Mouse (Mus musculus) embryonic facial prominence, embryonic 14.5 days (tissue): ENCODE measurements around the gene Tusc2. TPM values are rescaled to one million over a fixed set of nuclear protein-coding genes. Genes with fewer than 3 reads are reported as not detected.

ENCODE experiments used
- ATAC-seq: fragments of 200-750 bp; cut with Nextera tagmentation; 2 replicates; pipeline ENCODE4 v1.8.0; 2017; ENCODE audit warnings: low read depth, moderate number of reproducible peaks, moderate TSS enrichment
- DNase-seq: peaks from one replicate; pipeline ENCODE4 v3.0.0-alpha.2; 2015; ENCODE audit warnings: low spot score
- H3K27ac ChIP-seq: fragments of 300-500 bp; sonication (generic); replicated peaks from 2 replicates; pipeline ENCODE4 v1.5.1; 2014; ENCODE audit warnings: low read depth, mild to moderate bottlenecking, low read length, moderate library complexity
- H3K27me3 ChIP-seq: fragments of 300-500 bp; sonication (generic); replicated peaks from 2 replicates; pipeline ENCODE4 v1.6.1; 2014; ENCODE audit warnings: low read length; ENCODE audit not compliant: control insufficient read depth, insufficient read depth
- H3K36me3 ChIP-seq: fragments of 300-500 bp; sonication (generic); 2 replicates; pipeline ENCODE4 v1.6.1; 2014; ENCODE audit warnings: low read length, mixed read lengths; ENCODE audit not compliant: control insufficient read depth, insufficient read depth
- H3K4me1 ChIP-seq: fragments of 300-500 bp; sonication (generic); 2 replicates; pipeline ENCODE4 v1.6.1; 2014; ENCODE audit warnings: antibody characterized with exemption, low read length; ENCODE audit not compliant: control insufficient read depth, insufficient read depth
- H3K4me2 ChIP-seq: fragments of 300-500 bp; sonication (generic); 2 replicates; pipeline ENCODE4 v1.6.1; 2014; ENCODE audit warnings: low read depth, mild to moderate bottlenecking, low read length, moderate library complexity, mixed read lengths
- H3K4me3 ChIP-seq: fragments of 300-500 bp; sonication (generic); 2 replicates; pipeline ENCODE4 v1.5.1; 2014; ENCODE audit warnings: low read depth, mild to moderate bottlenecking, low read length
- H3K9ac ChIP-seq: fragments of 300-500 bp; sonication (generic); 2 replicates; pipeline ENCODE4 v1.6.1; 2014; ENCODE audit warnings: low read depth, mild to moderate bottlenecking, low read length, moderate library complexity, mixed read lengths
- H3K9me3 ChIP-seq: fragments of 300-500 bp; sonication (generic); 2 replicates; pipeline ENCODE4 v1.6.1; 2016; ENCODE audit warnings: low read length; ENCODE audit not compliant: control insufficient read depth
- WGBS: fragments of 180-500 bp; shearing (Covaris S2); extraction: QIAGEN DNeasy Blood & Tissue Kit; methylation state at CpG from one replicate; pipeline ENCODE4 v1.1.7; 2014; 5-methylcytosine and 5-hydroxymethylcytosine counted together
- polyA plus RNA-seq: library from polyadenylated mRNA; unstranded; fragments of >200 nt; fragmentation: Nextera tagmentation; extraction: Ambion mirVana; gene quantifications from 2 replicates; pipeline ENCODE4 v1.2.1, GENCODE M21; 2014

The Tusc2 gene
- polyA plus RNA-seq, 1 experiment from 2014 or later, result 43.1 TPM

- H3K9ac ChIP-seq, result peak overlapping the region; percentile 72
- 40% methylated on average over 8 of the region's 8 CpGs for WGBS
- no peak for ATAC-seq
Measured at GRCm38 (mm10) chr9:107542721-107543120, 20.3 kb upstream of the Tusc2 start.

GRCm38 (mm10) chr9:107543299-107543698 lies 19.8 kb upstream of the Tusc2 start:
- WGBS, result 89% methylated on average over 11 of the region's 11 CpGs
- Histone ChIP-seq H3K9me3 (no peaks in the 10 kb centered on the region), H3K4me2 (no peak overlapping the region), H3K36me3 (peaks cover 37% of the 10 kb centered on the region), H3K27me3 (no peaks in the 10 kb centered on the region), H3K9ac (no peak overlapping the region), H3K4me3 (no peak overlapping the region), H3K4me1 (peaks cover 23% of the 10 kb centered on the region), H3K27ac (no peak overlapping the region)
- ATAC-seq, result no peak
- DNase-seq, result no peak

More at GRCm38 (mm10) chr9:107542721-107543120, 20.3 kb upstream of the Tusc2 start:
- Histone ChIP-seq H3K4me1 (peaks cover 23% of the 10 kb centered on the region), H3K9me3 (no peaks in the 10 kb centered on the region), H3K36me3 (peaks cover 42% of the 10 kb centered on the region), H3K4me2 (peak overlapping the region; percentile 92), H3K4me3 (peak overlapping the region; percentile 71), H3K27ac (no peak overlapping the region), H3K27me3 (no peaks in the 10 kb centered on the region)
- no peak for DNase-seq

- 95% methylated on average over 17 of the region's 17 CpGs for WGBS
- Histone ChIP-seq H3K27me3 (no peaks in the 10 kb centered on the region), H3K9ac (no peak overlapping the region), H3K4me3 (no peak overlapping the region), H3K36me3 (peaks cover 27% of the 10 kb centered on the region), H3K9me3 (no peaks in the 10 kb centered on the region), H3K27ac (no peak overlapping the region), H3K4me2 (no peak overlapping the region), H3K4me1 (peaks cover 23% of the 10 kb centered on the region)
- ATAC-seq (no peak), DNase-seq (no peak)
Measured at GRCm38 (mm10) chr9:107544196-107544700, 18.8 kb upstream of the Tusc2 start.

- Histone ChIP-seq H3K27ac (no peak overlapping the region), H3K9me3 (no peaks in the 10 kb centered on the region), H3K36me3 (peaks cover 22% of the 10 kb centered on the region), H3K9ac (no peak overlapping the region), H3K4me2 (no peak overlapping the region), H3K4me3 (no peak overlapping the region), H3K4me1 (peaks cover 23% of the 10 kb centered on the region), H3K27me3 (no peaks in the 10 kb centered on the region)
- ATAC-seq, result no peak
- 94% methylated on average over 12 of the region's 12 CpGs for WGBS
- DNase-seq, result no peak
Measured at GRCm38 (mm10) chr9:107544729-107545128, 18.3 kb upstream of the Tusc2 start.

- no peak for DNase-seq
- WGBS, result 79% methylated on average over 10 of the region's 10 CpGs
- Histone ChIP-seq H3K4me3 (no peak overlapping the region), H3K36me3 (peaks cover 18% of the 10 kb centered on the region), H3K4me2 (no peak overlapping the region), H3K9ac (no peak overlapping the region), H3K27ac (no peak overlapping the region), H3K4me1 (peaks cover 23% of the 10 kb centered on the region), H3K27me3 (no peaks in the 10 kb centered on the region), H3K9me3 (no peaks in the 10 kb centered on the region)
- ATAC-seq, result no peak
Measured at GRCm38 (mm10) chr9:107545199-107545598, 17.9 kb upstream of the Tusc2 start.

- DNase-seq (no peak), ATAC-seq (no peak)
- H3K27me3 ChIP-seq, result no peaks in the 10 kb centered on the region
- no peak overlapping the region for H3K4me2 ChIP-seq
- no peak overlapping the region for H3K27ac ChIP-seq
- H3K36me3 ChIP-seq, result peaks cover 16% of the 10 kb centered on the region
- no peak overlapping the region for H3K4me3 ChIP-seq
- H3K4me1 ChIP-seq, result peaks cover 23% of the 10 kb centered on the region
- 9% methylated on average over 3 of the region's 3 CpGs for WGBS
- no peak overlapping the region for H3K9ac ChIP-seq
- H3K9me3 ChIP-seq, result no peaks in the 10 kb centered on the region
Measured at GRCm38 (mm10) chr9:107545602-107546001, 17.5 kb upstream of the Tusc2 start.

GRCm38 (mm10) chr9:107547026-107547425 lies 16.0 kb upstream of the Tusc2 start, which contains the start of gene Zmynd10:
Gene Zmynd10, plus strand, starts transcription at chr9:107547298.
- 2% methylated on average over 20 of the region's 20 CpGs for WGBS
- Histone ChIP-seq H3K9me3 (no peaks in the 10 kb centered on the region), H3K4me3 (peak within 1 kb of the TSS; percentile 7), H3K4me1 (peaks cover 34% of the 10 kb centered on the region), H3K27me3 (no peaks in the 10 kb centered on the region), H3K36me3 (peaks cover 16% of the 10 kb centered on the region), H3K27ac (peak within 1 kb of the TSS; percentile 36; the same call in 1 of the 2 replicates), H3K4me2 (peak within 1 kb of the TSS; percentile 56), H3K9ac (peak within 1 kb of the TSS; percentile 38)
- ATAC-seq (peak; percentile 68), DNase-seq (peak; percentile 96)

- Histone ChIP-seq H3K27ac (no peak overlapping the region), H3K9ac (no peak overlapping the region), H3K4me1 (peaks cover 34% of the 10 kb centered on the region), H3K27me3 (no peaks in the 10 kb centered on the region), H3K36me3 (peaks cover 16% of the 10 kb centered on the region), H3K4me2 (no peak overlapping the region), H3K9me3 (no peaks in the 10 kb centered on the region), H3K4me3 (no peak overlapping the region)
- no peak for ATAC-seq
- 80% methylated on average over 5 of the region's 5 CpGs for WGBS
- no peak for DNase-seq
Measured at GRCm38 (mm10) chr9:107547957-107548356, 15.1 kb upstream of the Tusc2 start.

- no peak for DNase-seq
- no peak overlapping the region for H3K9ac ChIP-seq
- WGBS, result 88% methylated on average over 10 of the region's 10 CpGs
- ATAC-seq, result no peak
- H3K36me3 ChIP-seq, result peaks cover 16% of the 10 kb centered on the region
- peaks cover 40% of the 10 kb centered on the region for H3K4me1 ChIP-seq
- H3K4me3 ChIP-seq, result no peak overlapping the region
- H3K27ac ChIP-seq, result no peak overlapping the region
- H3K4me2 ChIP-seq, result no peak overlapping the region
- no peaks in the 10 kb centered on the region for H3K9me3 ChIP-seq
- no peaks in the 10 kb centered on the region for H3K27me3 ChIP-seq
Measured at GRCm38 (mm10) chr9:107548820-107549219, 14.2 kb upstream of the Tusc2 start.
